Mouse (Mus musculus): Measurements from ENCODE around the gene Pkn3.
"Not testable (repeated sequence)": the region's sequence is repeated elsewhere in the genome, so short reads cannot be mapped to it uniquely, and the experiment has no call there.

Pkn3 gene

DNA sequence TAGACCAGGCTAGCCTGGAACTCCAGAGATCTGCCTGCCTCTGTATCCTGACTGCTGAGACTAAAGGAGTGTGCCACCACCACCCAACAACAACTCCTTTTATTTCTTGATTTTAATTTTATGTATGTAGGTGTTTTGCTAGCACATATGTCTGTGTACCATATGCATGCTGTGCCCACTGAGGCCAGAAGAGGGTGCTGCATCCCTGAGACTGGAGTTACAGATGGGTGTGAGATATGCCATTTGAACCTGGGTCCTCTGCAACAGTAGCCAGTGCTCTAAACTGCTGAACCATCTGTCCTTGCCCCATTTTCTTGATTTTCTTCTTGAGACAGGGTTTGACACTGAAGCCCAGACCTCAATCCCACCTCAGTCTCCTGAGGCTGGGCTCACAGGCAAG is 28.9 kb downstream of the Pkn3 start:
- peak; percentile 67 for DNase-seq

DNA sequence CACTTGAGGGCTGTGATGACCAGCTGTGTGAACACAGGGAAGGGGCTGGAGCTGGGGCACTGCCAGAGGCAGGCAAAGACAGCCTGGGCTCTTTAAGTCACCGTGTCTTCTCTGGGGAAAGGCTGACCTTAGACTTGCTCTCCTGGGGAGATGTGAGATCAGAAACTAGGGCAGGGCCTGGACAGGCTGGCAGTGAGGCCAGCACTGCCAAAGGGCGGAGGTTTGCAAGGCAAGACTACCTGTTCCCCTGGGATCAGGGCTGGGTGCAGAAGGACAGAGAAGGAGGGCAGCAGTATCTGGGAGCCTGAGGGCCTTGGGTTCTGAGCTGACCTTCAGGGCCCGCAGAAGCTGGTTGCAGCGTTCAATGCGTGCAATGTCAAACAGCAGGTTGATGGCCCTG is 30.2 kb downstream of the Pkn3 start:
- DNase-seq: no peak

DNA sequence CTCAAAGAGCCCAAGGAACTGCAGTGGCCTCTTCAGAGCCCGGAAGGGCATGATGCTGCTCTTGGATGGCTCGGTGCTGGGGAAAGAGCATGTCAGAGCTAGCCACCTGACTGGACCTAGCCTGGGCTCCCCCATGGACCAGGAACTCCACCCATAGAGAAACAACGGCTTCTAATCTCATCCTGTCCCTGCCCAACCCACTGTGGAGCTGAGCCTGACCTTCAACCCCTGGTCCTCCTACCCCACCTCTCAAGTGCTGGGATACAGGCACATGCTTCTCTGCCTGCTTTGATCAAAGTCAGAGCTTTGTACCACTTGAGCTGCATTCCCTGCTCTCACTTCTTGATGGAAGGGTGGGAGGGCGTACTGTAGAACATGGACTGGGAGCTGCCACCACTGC is 30.8 kb downstream of the Pkn3 start:
- DNase-seq: no peak

DNA sequence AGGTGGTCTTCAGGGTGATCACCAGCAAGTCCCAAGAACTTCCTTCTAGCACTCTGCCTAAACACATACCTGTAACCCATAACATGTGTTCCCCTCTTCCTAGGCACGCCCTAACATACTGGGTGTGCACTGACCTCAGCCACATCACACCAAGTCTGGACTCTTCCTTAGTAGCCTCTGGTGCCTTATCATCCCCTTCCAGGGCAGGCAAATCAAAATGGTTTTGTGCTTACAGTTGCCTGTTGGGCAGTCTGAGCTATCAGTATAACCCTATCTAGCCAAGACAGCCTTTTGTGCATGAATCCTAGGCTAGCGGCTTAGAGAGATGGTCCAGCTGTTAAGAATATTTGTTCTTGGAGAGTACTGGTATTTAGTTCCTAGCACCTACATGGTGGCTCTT is 34.0 kb downstream of the Pkn3 start:
- DNase-seq: peak; percentile 53

DNA sequence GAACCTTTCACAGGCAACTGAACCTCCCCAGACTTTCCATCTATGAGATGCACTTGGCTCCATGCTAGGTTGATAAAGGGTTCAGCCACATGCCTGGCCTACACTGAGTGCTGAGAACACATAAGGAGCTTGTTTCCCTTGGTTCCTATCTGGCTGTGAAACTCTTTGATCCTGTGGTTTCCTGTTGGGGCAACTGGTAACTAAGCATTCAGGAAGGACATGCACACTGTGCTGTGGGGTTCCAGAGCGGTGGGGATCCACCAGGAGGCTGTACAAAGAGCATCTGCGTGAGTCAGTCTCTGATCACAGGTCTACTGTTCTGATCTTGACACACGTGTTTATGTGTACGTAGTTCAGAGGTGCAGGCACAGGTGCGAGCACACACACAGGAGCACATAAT is 35.1 kb downstream of the Pkn3 start:
- no peak for DNase-seq

DNA sequence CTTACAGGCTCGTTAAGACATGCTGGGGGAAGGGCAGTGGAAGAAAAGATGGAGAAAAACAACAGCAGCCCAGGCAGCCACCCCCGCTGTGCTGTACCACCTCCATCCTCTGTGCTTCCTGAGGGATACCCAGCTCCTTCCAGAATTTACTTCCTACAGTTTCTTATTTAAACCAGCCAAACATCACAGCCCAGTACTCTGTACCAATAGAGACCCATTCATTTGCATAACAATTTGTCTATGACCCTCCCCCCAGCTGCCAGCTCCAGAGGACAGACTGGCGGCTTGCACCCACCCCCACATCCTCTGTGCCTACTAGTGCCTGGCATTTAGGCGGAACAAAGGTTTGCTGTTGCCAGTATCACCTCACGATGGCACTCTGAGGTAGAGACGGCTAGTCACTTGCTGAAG is 42.2 kb downstream of the Pkn3 start:
- DNase-seq: no peak

DNA sequence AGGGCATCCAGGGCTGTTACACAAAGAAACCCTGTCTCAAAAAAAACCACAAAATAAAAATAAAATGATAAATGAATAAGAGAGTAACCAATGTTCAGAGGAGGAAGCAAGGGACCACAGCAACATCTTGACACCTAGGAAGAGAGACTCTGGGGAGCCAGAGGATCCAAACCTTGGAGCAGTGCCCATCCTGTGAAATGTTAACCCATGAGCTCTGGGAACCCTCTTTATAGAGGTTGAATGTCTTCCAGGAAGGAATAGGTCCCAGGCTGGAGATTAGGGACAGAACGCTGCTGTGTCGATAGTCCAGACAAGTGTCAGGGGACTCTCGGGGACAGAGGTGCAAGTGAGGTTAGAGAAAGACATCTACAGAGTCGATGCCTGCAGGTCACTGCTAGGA is 42.8 kb downstream of the Pkn3 start:
- DNase-seq: no peak

DNA sequence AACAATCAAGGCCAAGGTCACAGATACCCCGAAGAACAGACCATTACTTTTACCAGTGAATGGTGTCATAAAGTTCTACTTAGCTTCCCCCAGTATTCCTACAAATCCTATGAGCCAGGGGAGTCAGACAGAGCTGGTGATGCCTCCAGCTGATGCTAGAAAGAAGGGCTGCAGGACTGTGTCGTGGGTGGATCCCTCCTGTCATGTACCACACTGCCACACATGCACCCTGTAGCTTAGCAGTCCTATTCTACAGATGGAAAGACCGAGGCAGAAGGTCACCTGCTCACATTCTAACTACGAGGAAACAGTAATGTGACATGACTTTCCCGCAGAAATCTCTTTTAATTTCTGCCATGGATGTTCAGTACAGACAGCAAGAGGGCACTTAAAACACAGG is 45.3 kb downstream of the Pkn3 start:
- DNase-seq: no peak

DNA sequence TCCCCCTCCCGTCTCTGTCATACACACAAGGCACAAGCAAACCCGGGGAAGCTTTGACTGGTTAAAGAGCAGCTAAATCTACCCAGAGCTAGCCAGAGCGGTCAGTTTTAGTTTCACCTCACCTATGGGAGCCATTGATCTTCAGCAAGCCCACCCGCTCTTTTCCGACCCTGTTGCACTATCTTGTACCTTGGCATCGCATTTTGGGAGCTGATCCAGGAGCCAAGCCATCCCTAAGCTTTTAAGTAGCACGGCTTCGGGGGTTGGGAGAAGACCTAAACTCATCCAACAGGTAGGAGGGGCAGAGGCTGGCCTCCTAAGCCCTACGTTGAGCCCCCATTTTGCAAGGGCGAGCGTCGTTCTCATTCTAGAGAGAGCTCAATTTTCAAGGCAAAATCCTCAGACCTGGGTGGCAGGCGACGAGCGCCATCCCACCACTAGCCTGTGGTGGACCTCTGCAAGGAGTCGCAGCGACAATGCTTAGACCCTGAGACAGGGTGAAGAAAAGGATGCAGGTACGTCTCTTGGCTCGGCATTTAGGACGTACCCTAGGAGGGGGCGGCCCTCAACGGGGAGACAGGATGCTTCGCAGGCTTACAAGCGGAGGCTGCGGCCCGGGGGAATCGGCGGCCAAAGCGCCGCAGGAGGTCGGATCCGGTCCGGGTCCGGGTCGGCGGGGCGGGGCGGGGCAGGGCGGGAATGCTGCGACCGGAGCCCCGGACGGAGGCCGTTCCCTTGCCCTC is 46.4 kb downstream of the Pkn3 start:
- DNase-seq: no peak

DNA sequence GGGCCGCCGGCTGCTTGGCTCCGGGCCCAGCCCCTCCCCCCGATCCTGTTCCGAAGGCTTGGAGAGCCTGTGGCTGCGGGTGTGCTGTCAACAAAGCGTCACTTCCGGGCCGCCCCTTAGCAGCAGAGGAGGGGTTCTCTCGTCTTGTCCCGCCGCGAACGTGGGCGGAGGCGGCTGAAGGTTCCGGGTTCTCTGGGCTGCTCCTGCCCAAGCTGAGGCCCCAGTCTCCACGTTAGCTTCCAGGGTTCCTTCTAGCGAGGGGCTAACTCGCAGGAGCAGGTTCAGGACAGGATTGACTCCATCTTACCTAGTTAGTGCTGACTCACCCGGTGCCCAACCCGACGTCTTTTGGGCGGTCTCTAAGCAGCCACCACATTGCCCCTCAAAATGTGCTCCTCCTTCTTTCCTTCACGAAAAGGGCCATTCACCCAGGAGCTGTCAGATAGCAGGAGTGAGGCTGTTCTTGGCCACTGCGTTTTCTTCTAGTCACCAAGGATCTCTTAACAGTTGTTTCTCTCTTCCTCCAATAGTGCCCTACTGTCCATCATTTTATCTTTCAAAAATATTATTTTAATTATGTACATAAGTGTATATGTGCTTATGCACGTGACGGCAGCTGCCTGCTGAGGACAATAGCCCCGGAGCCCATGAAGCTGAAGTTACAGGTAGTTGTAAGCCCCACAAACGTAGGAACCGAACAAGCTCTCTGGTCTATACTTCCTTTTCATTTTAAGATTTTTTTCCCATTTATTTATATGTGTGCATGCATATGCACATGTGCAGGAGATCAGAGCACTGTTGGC is 47.2 kb downstream of the Pkn3 start, which contains the start of gene Zer1:
Gene Zer1, minus strand, starts transcription at position 114 of the 803 bp plus-strand sequence.
- DNase-seq: peak; percentile 95

DNA sequence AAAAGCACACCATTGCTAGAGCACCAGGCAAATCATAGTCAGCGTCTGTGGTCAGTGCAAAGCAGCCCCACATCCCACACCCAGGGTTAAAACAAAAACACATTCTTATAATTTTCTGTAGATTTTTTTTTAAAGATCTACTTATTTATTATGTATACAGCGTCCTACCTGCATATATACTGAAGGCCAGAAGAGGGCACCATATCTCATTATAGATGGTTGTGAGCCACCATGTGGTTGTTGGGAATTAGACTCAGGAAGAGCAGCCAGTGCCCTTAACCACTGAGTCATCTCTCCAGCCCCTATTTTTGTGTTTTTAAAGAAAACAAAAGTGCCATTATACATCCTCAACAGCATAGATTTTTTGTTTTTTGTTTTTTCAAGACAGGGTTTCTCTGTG is 51.3 kb downstream of the Pkn3 start:
- no peak for DNase-seq

DNA sequence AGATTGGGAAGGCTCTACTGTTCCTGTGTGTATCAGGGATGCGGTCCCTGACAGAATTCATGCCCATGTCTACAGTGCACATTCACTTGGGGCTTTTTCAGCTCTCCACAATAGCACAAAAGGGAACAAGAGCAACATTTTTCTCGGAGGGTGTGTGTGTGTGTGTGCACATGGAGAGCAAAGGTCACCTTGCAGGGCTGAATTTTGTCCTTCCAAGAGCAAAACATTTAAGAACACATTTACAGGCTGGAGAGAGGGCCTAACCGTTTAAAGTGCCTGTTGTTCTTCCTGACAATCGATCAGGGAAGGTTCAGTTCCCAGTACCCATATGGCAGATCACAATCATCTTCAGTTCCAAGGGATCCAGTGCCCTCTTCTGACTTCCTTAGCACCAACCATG is 52.7 kb downstream of the Pkn3 start:
- no peak for DNase-seq

DNA sequence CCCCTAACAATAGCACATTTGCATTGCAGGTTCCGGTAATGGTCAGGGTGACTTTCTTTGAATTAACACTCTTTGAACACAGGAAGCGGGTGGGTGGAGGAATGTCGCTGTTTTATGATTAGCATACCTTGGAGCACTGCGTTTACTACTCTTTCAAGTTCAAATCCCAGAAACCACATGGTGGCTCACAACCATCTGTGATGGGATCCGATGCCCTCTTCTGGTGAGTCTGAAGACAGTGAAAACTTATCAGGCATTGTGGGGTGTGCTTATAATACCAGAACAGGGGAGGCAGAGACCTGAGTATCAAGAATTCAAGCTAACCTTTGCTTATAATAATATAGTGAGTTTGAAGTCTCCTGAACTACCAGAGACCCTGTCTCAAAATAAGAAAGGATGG is 53.8 kb downstream of the Pkn3 start:
- not testable (repeated sequence) for DNase-seq

DNA sequence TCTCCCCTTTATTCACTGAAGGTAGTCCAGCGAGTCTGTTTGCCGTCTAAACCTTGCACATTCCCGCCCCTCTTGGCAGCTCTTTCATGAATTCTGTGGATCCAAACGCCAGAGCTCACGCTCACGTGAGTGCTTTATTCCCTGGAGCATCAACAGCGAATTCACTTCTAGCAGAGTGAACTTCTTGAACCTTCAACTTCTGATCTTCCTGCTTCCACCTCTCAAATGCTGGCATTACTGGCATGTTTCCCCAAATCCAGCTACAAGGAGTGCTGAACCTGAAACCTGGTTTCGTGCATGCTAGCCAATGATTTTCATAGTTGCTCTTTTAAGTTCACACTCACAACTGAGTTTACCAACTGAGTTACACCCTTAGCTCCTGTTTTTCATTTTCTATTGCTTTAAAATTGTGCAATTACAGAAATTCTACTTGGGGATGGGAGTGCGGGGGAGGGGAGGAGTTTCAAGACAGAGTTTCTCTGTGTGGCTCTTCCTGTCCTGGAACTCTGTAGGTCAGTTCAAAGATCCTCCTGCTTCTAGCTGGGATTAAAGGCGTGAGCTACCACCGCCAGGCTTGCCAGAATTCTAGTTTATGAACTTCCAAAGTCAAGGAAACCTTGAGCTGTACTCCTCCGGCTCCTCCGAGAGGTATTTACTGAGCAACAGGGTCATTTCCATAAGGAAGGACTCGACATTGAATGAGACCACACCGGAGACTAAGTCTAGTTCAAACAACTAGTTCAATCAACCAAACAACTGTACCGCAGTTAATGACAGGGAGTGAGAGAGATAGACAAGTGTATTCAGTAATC is 55.5 kb downstream of the Pkn3 start:
- peak; percentile 23 for DNase-seq

DNA sequence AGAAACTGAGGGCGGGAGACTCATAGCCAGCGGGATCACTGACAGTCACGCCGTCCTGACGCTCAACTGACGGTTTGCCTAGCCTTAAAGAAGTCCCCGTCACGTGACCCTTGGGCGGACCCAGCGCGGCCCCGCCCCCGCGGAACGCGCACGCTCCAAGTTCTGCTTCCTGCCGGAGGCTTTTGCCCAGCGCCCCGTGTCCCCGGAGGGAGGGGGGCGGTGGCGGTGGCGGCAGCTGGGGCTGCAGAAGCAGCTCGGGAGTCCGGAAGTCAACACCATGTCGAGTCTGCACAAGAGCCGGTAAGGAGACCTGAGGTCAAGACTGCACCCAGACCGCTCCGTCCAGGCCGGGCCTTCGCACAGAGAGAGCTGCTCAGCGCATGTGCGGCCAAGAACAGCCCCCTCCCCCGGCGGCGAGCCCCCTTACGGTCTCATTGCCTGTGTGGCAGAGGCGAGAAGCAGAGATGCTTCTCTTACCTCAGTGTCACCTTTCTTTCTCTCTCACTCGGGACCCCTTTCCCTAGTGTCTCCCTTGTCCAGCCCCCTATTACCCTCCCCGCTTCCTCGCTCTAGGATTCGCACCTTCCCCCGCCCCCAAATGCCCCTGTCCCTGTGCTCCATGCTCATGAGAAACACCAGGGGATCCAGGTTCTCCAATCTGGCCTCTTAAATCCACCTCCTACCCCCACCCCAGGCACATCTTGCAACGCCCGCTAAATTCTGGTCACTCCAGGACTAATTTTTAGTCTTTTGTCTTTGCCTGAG is 56.3 kb downstream of the Pkn3 start, which contains the start of gene Tbc1d13:
Gene Tbc1d13, plus strand, starts transcription at position 134 of the 765 bp plus-strand sequence.
- peak; percentile 97 for DNase-seq

DNA sequence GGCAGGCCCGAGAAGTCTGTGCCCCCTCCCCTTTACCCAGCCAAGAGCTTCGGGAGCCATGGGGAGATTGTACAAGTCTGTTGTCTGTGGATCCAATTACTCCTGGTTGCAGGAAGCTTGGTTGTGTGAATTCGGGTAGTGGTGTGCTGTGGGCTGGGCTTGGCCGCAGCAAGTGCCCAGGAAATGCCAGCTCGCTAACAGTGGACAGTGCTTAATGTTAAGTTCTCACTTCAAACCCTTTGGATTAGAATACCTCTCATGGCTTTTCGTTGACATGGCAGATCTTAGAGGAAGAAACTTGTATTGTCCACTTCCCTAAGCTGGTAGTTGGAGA is 56.9 kb downstream of the Pkn3 start:
- no peak for DNase-seq

DNA sequence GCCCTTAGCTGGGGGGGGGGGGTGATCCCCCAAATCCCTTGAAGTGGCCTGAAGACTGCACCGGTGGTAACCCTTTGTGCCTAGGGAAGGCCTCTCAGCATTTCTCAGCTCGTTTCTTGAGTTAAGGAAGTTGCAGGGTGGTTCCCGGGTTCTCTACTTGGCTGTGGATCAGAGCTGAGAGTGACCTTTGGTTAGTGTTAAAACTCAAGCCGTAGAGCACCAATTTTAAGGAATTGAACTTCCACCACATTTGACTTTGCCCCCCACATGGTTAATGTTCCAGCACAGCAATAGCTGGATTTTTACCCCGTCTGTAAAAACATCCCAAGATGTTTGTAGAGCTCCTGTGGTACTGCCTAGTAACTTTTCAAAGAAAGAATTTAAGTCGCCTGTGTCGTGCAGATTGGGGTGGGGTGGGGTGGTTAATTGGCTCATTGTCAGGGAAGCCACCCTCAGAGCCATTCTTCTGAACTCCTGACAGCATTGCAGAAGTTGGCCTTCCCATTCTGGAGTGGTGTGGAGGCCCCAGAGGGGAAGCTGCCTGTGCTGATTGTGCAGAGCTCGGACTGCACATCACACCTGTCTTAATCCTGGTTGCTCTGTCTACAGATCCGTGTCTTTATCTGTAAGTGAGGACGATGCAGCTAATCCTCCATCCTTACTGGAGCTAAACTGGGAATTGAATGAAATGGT is 57.6 kb downstream of the Pkn3 start:
- no peak for DNase-seq

DNA sequence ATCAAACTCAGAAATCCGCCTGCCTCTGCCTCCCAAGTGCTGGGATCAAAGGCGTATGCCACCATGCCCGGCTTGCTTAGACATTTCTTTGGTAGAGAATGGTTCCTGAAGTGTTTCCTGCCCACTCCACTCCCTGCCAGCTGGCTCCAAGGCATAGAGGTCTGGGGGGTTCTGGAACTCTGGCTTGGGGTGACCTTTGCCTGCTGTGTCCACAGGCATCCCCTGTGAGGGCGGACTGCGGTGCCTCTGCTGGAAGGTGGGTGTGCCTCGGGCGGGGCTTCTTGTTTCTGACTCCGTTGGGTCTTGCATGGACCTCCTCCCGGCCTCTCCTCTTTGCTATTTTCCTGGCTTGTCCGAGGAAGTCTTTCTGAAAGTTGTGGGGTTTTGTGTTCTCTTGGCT is 59.0 kb downstream of the Pkn3 start:
- peak; percentile 37 for DNase-seq

DNA sequence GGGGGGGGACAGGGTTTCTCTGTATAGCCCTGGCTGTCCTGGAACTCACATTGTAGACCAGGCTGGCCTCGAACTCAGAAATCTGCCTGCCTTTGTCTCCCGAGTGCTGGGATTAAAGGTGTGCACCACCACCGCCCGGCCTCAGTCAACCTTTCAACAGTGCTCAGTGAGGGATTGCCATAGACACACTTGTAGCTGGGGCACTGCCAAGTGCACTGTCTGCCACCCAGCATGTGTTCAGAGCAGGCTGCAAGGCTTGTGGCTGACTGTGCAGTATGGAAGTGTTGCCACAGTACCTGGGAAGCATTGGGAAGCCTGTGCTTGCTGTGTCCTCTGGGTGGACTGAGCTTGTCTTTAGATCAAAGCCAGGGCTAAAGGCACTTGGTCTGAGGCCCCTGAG is 62.5 kb downstream of the Pkn3 start:
- not testable (repeated sequence) for DNase-seq
